Mouse (Mus musculus): Measurements from ENCODE around the gene Gskip.
A peak's percentile ranks its signal among the peaks of the same experiment; 100 is the strongest.

Gskip gene

DNA sequence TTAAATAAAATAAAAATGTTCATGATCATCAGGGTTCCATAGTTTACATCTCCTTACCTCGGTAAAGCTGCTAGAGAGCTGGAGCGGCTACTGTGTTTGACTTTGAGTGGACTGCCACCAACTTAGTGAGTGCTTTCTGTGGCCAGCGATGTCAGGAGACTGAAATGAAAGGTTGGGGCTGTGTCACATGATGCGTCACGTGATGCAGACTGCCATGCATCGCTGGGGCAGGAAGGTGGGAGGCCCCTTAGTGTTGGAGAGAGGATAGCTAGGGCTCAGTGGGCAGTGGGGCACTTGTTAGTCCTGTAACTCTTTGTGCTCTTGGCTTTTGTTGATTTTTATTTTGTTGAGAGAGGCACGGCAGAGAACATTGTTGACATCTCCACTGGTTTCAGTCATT, 11.2 kb downstream of the Gskip start:
- no peak for DNase-seq (ENCODE audit: low read depth, low spot score)

DNA sequence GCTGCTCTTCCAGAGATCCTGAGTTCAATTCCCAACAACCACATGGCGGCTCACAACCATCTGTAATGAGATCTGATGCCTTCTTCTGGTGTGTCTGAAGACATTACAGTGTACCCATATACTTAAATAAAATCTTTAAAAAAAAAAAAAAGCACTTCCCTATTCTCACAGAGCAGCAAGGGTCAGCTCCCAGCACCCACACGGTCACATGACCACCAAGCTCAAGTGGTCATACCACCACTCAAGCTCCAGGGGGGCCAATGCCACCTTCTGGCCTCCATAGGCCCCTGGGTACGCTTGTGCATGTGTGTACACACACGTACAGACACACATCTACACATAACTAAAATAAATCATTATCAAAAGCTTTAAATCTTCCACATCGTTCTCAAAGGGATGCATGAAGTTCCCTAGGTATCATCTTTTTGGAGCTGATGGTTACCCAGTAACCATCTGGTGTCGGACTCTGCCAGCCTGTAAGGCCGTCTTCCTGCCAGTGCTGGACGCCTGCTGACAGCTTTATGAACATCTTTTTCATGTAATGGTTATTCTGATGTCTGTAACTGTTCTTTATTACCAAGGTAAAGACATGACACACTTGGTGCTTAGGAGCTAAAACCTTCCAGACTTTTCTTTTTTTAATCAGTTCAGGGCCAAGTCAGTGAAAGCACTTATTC, 12.6 kb downstream of the Gskip start:
- Histone ChIP-seq H3K27me3 (ENCODE audit: control insufficient read depth, insufficient read depth, low read length, poor library complexity, severe bottlenecking) (no peaks in the 10 kb centered on the region), H3K36me3 (ENCODE audit: control insufficient read depth, insufficient read depth, low read length, poor library complexity, severe bottlenecking) (peaks cover 4% of the 10 kb centered on the region; the same call in 1 of the 2 replicates)
- no peak for DNase-seq (ENCODE audit: low read depth, low spot score)

More for the DNA sequence above, 11.2 kb downstream of the Gskip start:
- Histone ChIP-seq H3K36me3 (ENCODE audit: control insufficient read depth, insufficient read depth, low read length, poor library complexity, severe bottlenecking) (0 out of 2 replicates have a peak, but pooled peaks cover 1% of the 10 kb centered on the region), H3K27me3 (ENCODE audit: control insufficient read depth, insufficient read depth, low read length, poor library complexity, severe bottlenecking) (no peaks in the 10 kb centered on the region)

DNA sequence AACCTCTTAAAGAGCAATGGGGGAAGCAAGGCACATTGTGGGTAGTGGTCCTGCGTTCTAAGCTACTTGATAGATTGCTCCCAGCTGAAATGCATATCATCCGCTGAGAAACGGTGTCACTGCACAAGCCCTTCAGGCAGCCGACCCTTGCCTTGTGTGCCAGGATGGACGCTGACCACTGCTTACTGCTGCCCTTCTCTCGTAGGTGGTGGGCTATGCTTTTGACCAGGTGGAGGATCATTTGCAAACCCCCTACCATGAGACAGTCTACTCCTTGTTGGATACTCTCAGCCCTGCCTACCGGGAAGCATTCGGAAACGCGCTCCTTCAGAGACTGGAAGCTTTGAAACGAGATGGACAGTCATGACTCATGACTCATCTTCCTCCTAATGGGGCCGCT, 15.8 kb downstream of the Gskip start:
- Histone ChIP-seq H3K36me3 (ENCODE audit: control insufficient read depth, insufficient read depth, low read length, poor library complexity, severe bottlenecking) (peaks cover 4% of the 10 kb centered on the region; the same call in 1 of the 2 replicates), H3K27me3 (ENCODE audit: control insufficient read depth, insufficient read depth, low read length, poor library complexity, severe bottlenecking) (no peaks in the 10 kb centered on the region)
- no peak for DNase-seq (ENCODE audit: low read depth, low spot score)

DNA sequence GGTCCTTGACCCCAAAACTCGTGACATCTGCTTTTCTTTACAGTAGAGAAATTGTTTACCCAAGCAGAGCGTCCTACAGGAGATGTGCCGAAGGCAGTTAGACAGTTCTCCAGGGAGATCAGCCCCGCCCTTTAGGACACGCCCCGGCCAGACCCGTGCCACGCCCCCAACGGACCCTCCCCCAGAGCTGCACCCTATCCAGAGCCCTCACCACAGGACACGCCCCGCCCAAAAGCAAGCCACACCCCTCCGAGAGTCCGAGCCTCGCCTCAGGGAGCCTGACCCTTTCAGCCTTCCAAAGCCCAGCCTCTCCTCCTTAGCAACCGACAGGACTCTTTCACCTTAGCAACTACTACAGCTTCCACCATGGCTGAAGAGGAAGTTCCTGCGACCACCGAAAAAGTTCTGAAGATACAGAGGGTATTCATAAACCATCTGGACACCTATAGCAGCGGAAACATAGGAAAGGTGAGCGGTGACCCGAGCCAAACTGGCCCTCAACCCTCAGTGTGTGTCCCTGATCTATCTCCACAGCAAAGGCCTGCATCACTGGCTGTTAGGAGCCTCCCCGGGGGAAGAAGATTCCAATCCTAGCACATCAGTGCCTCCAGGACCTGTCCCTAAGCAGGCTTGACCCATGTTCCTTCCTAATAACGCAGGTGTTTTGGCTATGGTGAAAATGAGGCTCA, 21.3 kb downstream of the Gskip start, which contains the start of gene Ak7:
Gene Ak7 (plus strand): TSS at position 178 of the 689 bp plus-strand sequence.
- Histone ChIP-seq H3K36me3 (ENCODE audit: control insufficient read depth, insufficient read depth, low read length, poor library complexity, severe bottlenecking) (peaks cover 2% of the 10 kb centered on the region; the same call in 1 of the 2 replicates), H3K27me3 (ENCODE audit: control insufficient read depth, insufficient read depth, low read length, poor library complexity, severe bottlenecking) (no peaks in the 10 kb centered on the region)
- peak; percentile 51 for DNase-seq (ENCODE audit: low read depth, low spot score)

DNA sequence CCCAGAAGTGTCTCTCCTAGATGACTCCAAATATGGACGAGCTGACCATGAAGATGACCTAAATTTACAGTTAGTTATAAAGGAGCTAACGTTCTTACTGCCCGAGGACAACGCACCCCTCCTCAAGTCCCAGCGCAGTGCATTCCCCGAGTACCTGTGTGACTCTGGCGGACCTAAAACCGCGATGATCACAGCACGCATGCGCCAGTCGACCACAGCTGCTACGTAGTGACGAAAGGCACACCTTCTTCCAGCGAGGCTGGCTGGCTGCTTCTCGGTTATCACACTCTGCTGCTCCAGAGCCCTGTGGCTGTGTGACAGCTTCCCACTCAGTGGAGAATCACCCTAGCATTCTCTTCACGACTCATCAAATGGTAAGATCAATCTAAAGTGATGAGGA, 34.0 kb downstream of the Gskip start:
- DNase-seq (ENCODE audit: low read depth, low spot score), result peak; percentile 25
- Histone ChIP-seq H3K36me3 (ENCODE audit: control insufficient read depth, insufficient read depth, low read length, poor library complexity, severe bottlenecking) (no peaks in the 10 kb centered on the region), H3K27me3 (ENCODE audit: control insufficient read depth, insufficient read depth, low read length, poor library complexity, severe bottlenecking) (no peaks in the 10 kb centered on the region)

DNA sequence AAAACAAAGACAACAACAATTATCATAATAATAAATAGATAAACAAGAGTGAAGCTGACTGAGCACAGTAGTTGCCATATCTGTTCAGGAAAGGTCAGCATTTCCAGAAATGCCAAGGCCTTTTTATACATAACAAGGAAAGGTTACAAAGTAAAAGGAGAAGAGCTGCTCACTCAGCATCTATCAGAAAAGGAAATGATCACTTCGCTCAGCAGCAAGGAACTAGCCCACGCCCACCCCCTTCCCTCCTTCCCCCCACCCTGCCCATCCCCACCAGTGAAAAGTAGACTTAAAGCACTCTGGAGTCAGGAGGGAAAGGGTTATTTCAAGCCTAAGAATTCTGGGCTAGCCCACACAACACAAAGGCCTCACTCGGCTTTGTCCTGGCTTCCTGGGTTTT, 35.6 kb downstream of the Gskip start:
- DNase-seq (ENCODE audit: low read depth, low spot score), result no peak
- Histone ChIP-seq H3K27me3 (ENCODE audit: control insufficient read depth, insufficient read depth, low read length, poor library complexity, severe bottlenecking) (no peaks in the 10 kb centered on the region), H3K36me3 (ENCODE audit: control insufficient read depth, insufficient read depth, low read length, poor library complexity, severe bottlenecking) (no peaks in the 10 kb centered on the region)

DNA sequence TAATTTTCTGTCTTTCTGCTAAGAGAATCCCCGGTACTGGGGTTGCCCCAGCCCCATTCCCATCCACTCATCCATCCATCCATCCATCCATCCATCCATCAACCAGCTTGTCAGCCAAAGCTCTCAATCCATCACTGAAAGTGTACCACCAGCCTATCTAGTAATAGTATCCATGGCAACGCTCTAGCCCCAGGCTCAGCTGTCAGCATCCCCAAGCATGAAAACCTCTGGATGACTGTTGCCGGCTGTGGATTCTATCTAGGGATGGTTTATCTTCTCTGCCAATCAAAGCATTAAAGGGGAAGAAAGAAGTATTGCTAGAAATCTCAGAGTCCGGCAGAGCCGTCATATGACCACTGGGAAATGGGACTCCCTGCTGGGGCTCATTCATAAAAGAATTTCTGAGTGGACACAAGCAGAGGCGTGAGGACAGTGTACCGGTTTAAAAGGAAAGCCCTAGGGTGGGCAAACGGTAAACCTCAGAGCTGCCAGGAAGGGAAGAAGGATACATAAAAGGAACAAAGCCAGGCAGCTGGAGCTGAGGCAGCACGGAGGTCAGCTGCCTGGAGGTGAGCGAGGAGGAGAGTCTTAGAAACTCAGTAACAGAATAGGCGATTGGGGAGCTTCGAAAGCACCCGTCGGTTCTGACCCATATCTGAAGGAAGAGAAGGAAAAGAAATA, 37.0 kb downstream of the Gskip start:
- DNase-seq (ENCODE audit: low read depth, low spot score), result no peak
- H3K27me3 ChIP-seq (ENCODE audit: control insufficient read depth, insufficient read depth, low read length, poor library complexity, severe bottlenecking), result no peaks in the 10 kb centered on the region
- no peaks in the 10 kb centered on the region for H3K36me3 ChIP-seq (ENCODE audit: control insufficient read depth, insufficient read depth, low read length, poor library complexity, severe bottlenecking)

DNA sequence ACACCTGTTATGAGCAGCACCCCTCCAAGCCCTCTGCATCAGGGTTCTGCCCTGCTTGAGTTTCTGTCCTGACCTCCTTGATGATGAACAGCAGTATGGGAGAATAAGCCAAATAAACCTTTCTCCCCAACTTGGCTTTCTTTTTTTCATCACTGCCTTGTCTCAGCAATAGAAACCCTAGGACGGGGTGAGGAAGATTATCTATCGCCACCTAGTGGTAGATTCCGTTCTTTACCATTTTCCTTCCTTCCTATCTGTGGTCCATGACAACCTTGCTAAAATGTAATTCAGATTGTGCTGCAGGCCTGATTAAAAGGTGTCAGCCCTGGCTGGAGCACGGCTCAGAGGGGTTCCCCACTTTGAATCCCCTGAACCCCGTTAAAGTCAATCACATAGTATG, 38.0 kb downstream of the Gskip start:
- DNase-seq (ENCODE audit: low read depth, low spot score), result peak; percentile 73
- H3K27me3 ChIP-seq (ENCODE audit: control insufficient read depth, insufficient read depth, low read length, poor library complexity, severe bottlenecking), result no peaks in the 10 kb centered on the region
- no peaks in the 10 kb centered on the region for H3K36me3 ChIP-seq (ENCODE audit: control insufficient read depth, insufficient read depth, low read length, poor library complexity, severe bottlenecking)

DNA sequence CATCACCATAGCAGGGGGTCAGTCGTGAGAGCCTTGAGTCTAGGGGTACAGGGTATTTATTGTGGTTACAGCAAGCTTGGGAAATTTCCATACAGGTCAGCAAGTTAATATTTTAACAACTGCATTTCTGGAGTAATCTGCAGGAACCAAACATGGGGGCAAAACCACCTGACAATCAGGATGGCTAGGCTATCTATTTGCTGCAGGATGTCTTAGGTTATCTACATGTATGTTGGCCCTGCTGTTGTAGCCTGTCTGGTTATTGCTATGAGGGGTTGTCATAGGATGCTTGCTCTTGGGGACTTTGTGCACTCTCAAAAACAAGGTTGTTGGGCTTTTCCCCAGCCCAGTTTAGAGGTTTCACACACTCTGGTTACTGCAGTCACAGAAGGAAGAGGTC, 40.0 kb downstream of the Gskip start:
- Histone ChIP-seq H3K36me3 (ENCODE audit: control insufficient read depth, insufficient read depth, low read length, poor library complexity, severe bottlenecking) (no peaks in the 10 kb centered on the region), H3K27me3 (ENCODE audit: control insufficient read depth, insufficient read depth, low read length, poor library complexity, severe bottlenecking) (no peaks in the 10 kb centered on the region)
- no peak for DNase-seq (ENCODE audit: low read depth, low spot score)

DNA sequence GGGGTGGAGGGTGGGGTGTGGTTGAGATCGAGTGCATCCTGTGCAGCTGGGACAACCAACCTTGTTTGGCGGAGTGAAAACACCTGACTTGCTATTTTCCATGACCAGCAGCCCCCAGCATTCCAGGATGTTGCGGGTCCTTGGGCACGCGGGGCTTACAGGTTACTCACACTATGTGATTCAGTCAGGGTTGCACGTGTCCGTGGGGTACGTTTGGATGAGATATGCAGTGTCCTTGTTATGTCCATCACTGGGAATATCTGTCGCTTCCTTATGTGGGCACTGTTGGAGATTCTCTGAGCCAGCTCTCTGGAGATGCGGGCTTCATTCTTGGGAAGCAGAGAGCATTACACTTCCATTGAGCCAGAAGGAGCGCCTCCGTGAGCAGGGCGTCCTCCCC, 41.1 kb downstream of the Gskip start:
- H3K36me3 ChIP-seq (ENCODE audit: control insufficient read depth, insufficient read depth, low read length, poor library complexity, severe bottlenecking), result no peaks in the 10 kb centered on the region
- DNase-seq (ENCODE audit: low read depth, low spot score), result no peak
- no peaks in the 10 kb centered on the region for H3K27me3 ChIP-seq (ENCODE audit: control insufficient read depth, insufficient read depth, low read length, poor library complexity, severe bottlenecking)

DNA sequence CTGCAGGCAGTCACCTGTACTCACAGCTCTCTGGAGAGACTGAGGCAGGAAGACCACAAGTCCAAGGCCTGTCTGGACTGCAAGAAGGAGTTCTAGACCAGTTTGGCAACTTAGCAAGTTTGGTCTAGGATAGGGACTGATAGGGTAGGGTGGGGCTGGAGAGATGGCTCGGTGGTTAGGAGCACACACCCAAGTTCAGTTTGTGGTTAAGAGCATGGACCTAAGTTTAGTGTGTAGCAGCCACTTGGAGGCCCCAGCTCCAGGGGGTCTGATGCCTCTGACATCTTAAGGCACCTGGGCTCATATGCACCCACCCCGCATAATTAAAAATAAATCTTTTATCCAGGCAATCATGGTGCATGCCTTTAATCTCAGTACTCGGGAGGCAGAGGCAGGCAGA, 42.6 kb downstream of the Gskip start:
- DNase-seq (ENCODE audit: low read depth, low spot score), result no peak
- Histone ChIP-seq H3K36me3 (ENCODE audit: control insufficient read depth, insufficient read depth, low read length, poor library complexity, severe bottlenecking) (no peaks in the 10 kb centered on the region), H3K27me3 (ENCODE audit: control insufficient read depth, insufficient read depth, low read length, poor library complexity, severe bottlenecking) (no peaks in the 10 kb centered on the region)

DNA sequence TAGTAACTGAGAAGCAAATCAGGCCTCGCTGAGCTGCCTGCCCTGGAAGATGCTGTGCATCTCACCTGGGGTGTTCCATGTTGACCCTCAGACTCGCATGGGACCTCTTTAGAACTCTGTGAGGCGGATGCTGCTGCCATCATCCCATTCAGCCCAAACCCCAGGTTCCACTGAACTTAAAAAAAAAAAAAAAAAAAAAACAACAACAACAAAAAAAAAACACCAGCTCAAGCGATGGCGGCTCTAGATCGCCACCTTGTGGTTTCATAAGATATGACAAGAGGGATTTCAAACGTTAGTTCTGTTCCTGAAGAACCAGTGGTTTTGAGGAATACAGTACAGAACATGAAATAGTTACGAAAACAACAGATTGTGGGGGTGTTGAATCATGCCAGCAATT, 43.3 kb downstream of the Gskip start:
- Histone ChIP-seq H3K36me3 (ENCODE audit: control insufficient read depth, insufficient read depth, low read length, poor library complexity, severe bottlenecking) (no peaks in the 10 kb centered on the region), H3K27me3 (ENCODE audit: control insufficient read depth, insufficient read depth, low read length, poor library complexity, severe bottlenecking) (no peaks in the 10 kb centered on the region)
- DNase-seq (ENCODE audit: low read depth, low spot score), result peak; percentile 62

DNA sequence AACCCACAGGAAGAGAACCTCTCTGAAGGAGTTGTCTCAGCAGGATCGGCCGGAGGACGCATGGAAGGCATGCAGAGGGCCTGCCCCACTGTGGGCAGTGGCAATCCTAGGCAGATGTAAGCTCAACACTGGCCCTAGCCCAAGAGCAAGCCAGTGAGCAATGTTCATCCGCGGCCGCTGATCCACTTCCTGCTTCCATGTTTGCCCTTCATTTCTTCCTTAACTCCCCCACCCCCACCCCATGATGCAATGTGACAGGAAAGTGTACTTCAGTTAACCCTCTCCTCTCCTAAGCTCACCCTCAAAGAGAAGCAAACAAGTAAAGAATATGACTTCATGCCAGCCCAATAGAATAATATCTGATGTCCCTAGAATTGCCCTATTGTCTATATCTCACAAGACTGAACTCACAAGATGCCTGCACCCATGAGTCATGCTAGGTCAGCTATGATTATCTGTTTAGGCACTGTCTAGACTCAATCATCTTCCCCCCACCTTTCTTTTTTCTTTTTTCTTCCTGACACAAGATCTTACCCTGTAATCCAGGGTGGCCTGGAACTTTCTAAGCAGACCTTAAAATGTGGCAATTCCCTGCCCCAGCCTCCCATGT, 46.3 kb downstream of the Gskip start:
- Histone ChIP-seq H3K36me3 (ENCODE audit: control insufficient read depth, insufficient read depth, low read length, poor library complexity, severe bottlenecking) (no peaks in the 10 kb centered on the region), H3K27me3 (ENCODE audit: control insufficient read depth, insufficient read depth, low read length, poor library complexity, severe bottlenecking) (no peaks in the 10 kb centered on the region)
- DNase-seq (ENCODE audit: low read depth, low spot score), result no peak

DNA sequence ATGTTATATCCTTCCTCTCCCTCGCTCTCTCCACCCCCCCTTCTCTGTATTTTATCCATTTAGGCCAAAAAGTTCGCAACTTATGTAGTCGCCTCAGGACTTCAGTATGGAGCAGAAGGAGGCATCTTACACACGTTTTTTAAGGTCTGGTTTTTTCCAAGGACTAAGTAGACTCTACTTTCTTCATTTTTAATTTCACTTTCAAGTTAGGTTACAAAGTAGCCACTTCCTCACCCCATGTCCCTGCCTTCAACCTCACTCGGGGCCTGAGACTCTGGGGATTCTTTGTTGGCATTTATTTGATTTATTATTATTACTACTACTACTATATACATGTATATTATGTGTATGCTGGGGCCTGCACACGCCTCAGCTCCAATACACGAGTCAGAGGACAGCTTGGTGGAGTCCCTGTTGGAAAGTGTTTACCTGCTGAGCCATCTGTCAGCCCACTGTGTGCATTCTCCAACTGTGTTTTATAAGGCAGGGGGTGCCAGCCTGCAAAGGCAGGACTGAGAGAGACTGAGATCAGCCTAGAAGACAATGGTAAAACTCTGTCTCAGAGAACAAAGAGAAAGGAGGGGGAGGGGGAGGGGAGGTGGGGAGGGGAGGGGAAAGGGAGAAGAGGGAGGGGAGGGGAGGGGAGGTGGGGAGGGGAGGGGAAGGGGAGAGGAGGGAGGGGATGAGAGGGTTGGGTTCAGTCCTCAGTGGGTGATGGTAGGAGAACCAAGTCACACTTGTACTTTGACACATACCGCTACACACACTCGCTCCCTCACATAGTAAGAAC, 48.9 kb downstream of the Gskip start:
- no peak for DNase-seq (ENCODE audit: low read depth, low spot score)
- Histone ChIP-seq H3K36me3 (ENCODE audit: control insufficient read depth, insufficient read depth, low read length, poor library complexity, severe bottlenecking) (no peaks in the 10 kb centered on the region), H3K27me3 (ENCODE audit: control insufficient read depth, insufficient read depth, low read length, poor library complexity, severe bottlenecking) (no peaks in the 10 kb centered on the region)
